Mouse (Mus musculus) T-helper 1 cell (primary cell): Measurements from ENCODE around the gene Gsk3b.
"Not testable (repeated sequence)": the region's sequence is repeated elsewhere in the genome, so short reads cannot be mapped to it uniquely, and the experiment has no call there.

Source experiments
- in situ Hi-C: fragments of 300-600 bp; cut with MboI, MseI; formaldehyde crosslinking; loops from one replicate; pipeline ENCODE4 v1.15.1; 2025; ENCODE audit warnings: high pct_unique_total_duplicates

Gsk3b gene

GRCm38 (mm10) chr16:38184657-38185269 lies 96.0 kb downstream of the Gsk3b start:
- in situ Hi-C loops, result no loop called here

- in situ Hi-C loops, result loop anchor here (10.0 kb wide), 1 partner anchor 195 kb away; no protein-coding TSS in a partner anchor
Measured at GRCm38 (mm10) chr16:38189952-38190351, 101.2 kb downstream of the Gsk3b start.

GRCm38 (mm10) chr16:38190531-38190930 lies 101.7 kb downstream of the Gsk3b start:
- in situ Hi-C loops, result loop anchor here (10.0 kb wide), 1 partner anchor 196 kb away; no protein-coding TSS in a partner anchor

DNA sequence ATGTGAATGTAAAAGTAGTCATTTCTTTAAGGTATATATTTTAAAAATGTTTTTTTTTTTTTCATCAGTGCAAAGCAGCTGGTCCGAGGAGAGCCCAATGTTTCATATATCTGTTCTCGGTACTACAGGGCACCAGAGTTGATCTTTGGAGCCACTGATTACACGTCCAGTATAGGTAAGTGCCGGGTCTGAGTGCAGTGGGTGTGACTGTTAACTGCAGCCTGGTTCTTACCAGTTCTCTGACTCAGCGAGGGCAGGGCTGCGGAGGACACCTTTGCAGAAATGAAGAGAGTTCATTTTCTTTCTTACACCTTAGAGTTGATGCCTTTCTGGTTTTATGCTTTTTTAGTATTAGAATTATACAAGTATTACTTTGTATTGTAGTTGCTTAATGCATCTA lies 102.7 kb downstream of the Gsk3b start:
- in situ Hi-C loops, result loop anchor here (10.0 kb wide), 1 partner anchor 197 kb away; no protein-coding TSS in a partner anchor

- in situ Hi-C loops, result loop anchor here (10.0 kb wide), 1 partner anchor 198 kb away; no protein-coding TSS in a partner anchor
Measured at GRCm38 (mm10) chr16:38192640-38193039, 103.8 kb downstream of the Gsk3b start.

DNA sequence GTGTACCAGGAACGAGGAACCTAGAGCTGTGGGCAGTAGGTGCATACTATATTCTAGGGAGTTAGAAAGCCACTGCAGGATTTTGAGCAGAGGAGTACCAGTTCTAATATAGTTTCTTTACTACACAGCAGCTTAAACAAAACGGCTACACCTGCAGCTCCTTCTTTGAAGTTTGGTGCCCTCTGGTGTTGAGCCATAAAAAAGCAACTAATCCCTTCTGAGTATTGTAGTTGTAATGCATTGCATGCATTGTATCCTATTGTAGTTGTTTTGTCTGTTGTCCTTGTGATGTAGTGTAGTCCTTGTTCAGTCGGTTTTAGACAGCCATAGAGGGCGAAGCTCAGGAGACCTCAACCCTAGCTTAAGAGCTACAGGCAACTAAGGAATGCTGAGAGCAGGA lies 108.5 kb downstream of the Gsk3b start:
- in situ Hi-C loops, result loop anchor here (10.0 kb wide), 1 partner anchor 202 kb away; no protein-coding TSS in a partner anchor

DNA sequence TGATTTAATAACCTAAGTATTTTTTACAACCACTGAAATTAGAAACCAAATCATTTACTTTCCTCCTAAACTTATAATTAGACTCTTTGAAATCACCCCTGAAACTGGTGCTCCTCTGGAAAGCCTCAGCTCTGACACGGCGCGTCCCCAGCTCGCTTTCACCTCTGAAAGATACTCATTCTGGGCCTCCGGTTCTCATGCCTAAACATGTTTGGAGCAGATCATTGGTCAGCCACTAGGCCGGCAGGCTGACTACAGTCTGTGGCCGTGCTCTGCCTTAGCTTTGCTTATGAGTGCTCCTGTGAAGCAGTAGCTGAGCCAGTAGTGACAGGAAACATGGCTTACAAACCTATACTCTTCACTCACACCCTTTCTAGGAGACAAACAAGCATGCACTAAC lies 116.5 kb downstream of the Gsk3b start:
- in situ Hi-C loops, result no loop called here

- in situ Hi-C loops, result not testable (repeated sequence)
Measured at GRCm38 (mm10) chr16:38222491-38222890, 133.7 kb downstream of the Gsk3b start.

GRCm38 (mm10) chr16:38236936-38237585 lies 148.3 kb downstream of the Gsk3b start:
- in situ Hi-C loops, result no loop called here

- in situ Hi-C loops, result no loop called here
Measured at GRCm38 (mm10) chr16:38239729-38240128, 150.9 kb downstream of the Gsk3b start.

- in situ Hi-C loops, result no loop called here
Measured at GRCm38 (mm10) chr16:38240167-38240566, 151.4 kb downstream of the Gsk3b start.

GRCm38 (mm10) chr16:38244111-38244510 lies 155.3 kb downstream of the Gsk3b start:
- in situ Hi-C loops, result no loop called here

- in situ Hi-C loops, result no loop called here
Measured at GRCm38 (mm10) chr16:38245379-38245778, 156.6 kb downstream of the Gsk3b start.

DNA sequence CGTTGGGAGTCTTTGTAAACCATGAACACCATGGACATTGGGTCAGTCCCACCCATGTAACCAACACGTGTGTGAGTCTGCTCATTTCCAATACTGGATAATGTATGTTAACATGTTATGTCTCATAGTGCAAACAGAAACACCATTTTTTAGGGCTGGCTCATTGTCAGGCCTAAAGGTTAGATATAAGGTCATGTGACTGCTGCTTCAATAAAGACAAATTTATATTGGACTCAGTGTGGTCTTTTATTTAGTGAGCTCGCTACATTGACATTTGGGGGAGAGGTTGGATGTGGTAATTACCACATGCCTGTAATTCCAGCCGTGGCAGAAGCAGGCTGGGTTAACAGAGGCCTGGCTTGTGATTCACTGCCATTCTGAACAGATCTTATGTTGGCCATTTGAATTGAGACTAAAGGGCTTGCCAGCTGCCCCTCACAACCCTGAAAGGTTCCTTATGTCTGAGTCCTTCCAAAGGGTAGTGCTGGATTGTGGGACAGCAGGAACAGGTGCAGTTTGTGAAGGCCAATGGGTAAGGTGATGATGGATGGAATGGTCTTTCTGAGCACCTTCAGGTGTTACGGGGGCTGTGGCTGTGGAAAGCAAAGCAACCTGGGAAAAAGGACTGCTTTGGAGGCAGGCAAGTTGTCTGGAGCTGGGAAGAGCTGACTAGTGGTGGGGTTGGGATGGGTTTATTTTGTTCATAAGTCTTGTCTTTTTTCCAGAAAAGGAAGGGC lies 157.2 kb downstream of the Gsk3b start:
- in situ Hi-C loops, result no loop called here

GRCm38 (mm10) chr16:38248331-38248961 lies 159.6 kb downstream of the Gsk3b start:
- in situ Hi-C loops, result no loop called here

GRCm38 (mm10) chr16:38250467-38250866 lies 161.7 kb downstream of the Gsk3b start:
- in situ Hi-C loops, result no loop called here

GRCm38 (mm10) chr16:38254001-38254400 lies 165.2 kb downstream of the Gsk3b start:
- in situ Hi-C loops, result no loop called here

GRCm38 (mm10) chr16:38255107-38255506 lies 166.3 kb downstream of the Gsk3b start:
- in situ Hi-C loops, result no loop called here

- in situ Hi-C loops, result no loop called here
Measured at GRCm38 (mm10) chr16:38255927-38256326, 167.1 kb downstream of the Gsk3b start.

GRCm38 (mm10) chr16:38271601-38272000 lies 182.8 kb downstream of the Gsk3b start:
- in situ Hi-C loops, result no loop called here

DNA sequence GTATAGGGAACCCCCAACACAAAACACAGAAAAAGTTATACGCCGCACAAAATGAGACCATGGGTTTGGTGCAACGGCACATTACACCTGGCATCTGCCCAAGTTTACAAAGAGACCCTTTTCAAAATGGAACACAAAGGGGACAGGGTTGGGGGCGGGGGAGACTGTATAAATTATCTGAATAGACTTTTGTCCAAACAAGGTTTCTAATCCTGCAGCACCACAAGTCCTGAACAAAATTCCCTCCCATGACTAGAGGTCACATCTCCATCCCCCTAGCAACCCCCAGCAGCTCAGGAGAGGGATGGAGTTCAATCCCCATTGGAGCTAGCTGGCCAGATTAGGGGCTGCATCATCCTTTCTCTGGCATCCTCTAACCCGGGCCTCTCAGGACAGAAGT lies 183.7 kb downstream of the Gsk3b start:
- in situ Hi-C loops, result no loop called here

DNA sequence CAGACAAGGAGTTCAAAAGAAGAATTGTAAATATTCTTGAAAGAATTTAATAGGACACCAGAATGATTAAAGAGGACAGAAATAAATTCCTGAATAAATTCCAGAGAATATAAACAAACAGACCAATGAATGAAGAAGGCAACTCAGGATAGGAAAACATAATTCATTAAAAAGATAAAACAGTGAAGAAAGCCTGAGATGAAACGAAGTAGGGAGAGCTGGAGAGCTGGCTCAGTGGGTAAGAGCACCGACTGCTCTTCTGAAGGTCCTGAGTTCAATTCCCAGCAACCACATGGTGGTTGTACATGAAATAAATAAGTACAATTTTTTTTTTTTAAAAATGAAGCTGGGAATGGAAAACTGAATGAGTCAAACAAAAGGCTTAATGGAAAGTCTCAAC lies 185.9 kb downstream of the Gsk3b start:
- in situ Hi-C loops, result no loop called here
